Mouse (Mus musculus) kidney, adult 2 months (tissue): Measurements from ENCODE around the gene Oas2. TPM values are rescaled to one million over a fixed set of nuclear protein-coding genes. Genes with fewer than 3 reads are reported as not detected.

Source experiments
- DNase-seq: peaks from one replicate; pipeline ENCODE4 v3.0.0; 2021
- H3K27ac ChIP-seq: fragments of 200-500 bp; 2 replicates; pipeline ENCODE4 v1.5.1; 2012; ENCODE audit warnings: low read depth, low read length, control low read depth, inconsistent platforms; ENCODE audit not compliant: insufficient read depth
- H3K27me3 ChIP-seq: fragments of 200-500 bp; replicated peaks from 2 replicates; pipeline ENCODE4 v1.6.1; 2012; ENCODE audit warnings: mild to moderate bottlenecking, moderate library complexity, low read length, inconsistent platforms; ENCODE audit not compliant: control insufficient read depth, insufficient read depth
- H3K36me3 ChIP-seq: fragments of 200-500 bp; 2 replicates; pipeline ENCODE4 v1.6.1; 2012; ENCODE audit warnings: mild to moderate bottlenecking, moderate library complexity, low read length, inconsistent platforms; ENCODE audit not compliant: control insufficient read depth, insufficient read depth
- H3K4me1 ChIP-seq: fragments of 200-500 bp; 2 replicates; pipeline ENCODE4 v1.6.1; 2011; ENCODE audit warnings: low read length; ENCODE audit not compliant: control insufficient read depth, insufficient read depth
- H3K4me3 ChIP-seq: fragments of 200-500 bp; 2 replicates; pipeline ENCODE4 v1.5.1; 2011; ENCODE audit warnings: mild to moderate bottlenecking, low read depth, low read length, control low read depth; ENCODE audit not compliant: insufficient read depth
- CTCF ChIP-seq: fragments of 200-500 bp; conservative IDR thresholded peaks from 2 replicates; pipeline ENCODE4 v1.5.1; 2011; ENCODE audit warnings: low read depth, mild to moderate bottlenecking, control low read depth, low read length, moderate library complexity, mixed read lengths; ENCODE audit not compliant: insufficient read depth, insufficient read length
- POLR2A ChIP-seq: fragments of 200-500 bp; IDR thresholded peaks from one replicate; pipeline ENCODE4 v1.6.1; 2011; ENCODE audit warnings: low read depth, low read length, control low read depth
- WGBS: fragments of 180-500 bp; shearing (Covaris S2); methylation state at CpG from one replicate; pipeline ENCODE4 v1.1.7; 2018; 5-methylcytosine and 5-hydroxymethylcytosine counted together
- polyA plus RNA-seq: library from polyadenylated mRNA; depleted of rRNA; stranded (reverse); fragments of >200 nt; gene quantifications from 2 replicates; pipeline ENCODE4 v1.2.3, GENCODE M21; 2012

Oas2 gene
- polyA plus RNA-seq, 1 experiment: 5.5 TPM

DNA sequence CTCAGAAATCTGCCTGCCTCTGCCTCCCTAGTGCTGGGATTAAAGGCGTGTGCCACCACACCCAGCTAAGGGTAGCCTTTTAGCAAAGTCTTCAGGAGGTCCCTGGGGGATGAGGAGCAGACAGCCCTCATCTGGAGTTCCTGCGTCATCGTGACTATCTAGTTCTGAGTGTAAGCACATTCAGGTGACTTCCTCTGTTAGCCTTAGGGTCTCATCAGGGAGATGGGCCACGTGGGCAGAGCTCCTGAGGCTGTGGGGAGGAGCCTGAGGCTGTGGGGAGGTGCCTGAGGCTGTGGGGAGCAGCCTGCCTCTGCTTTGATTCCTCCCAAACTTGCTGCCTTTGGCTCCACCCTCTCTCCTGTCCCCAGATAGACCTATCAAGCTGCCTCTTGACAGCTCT lies 52.8 kb downstream of the Oas2 start:
- 66% methylated on average over 4 of the region's 4 CpGs for WGBS
- Histone ChIP-seq H3K36me3 (no peaks in the 10 kb centered on the region), H3K27ac (no peak overlapping the region), H3K27me3 (no peaks in the 10 kb centered on the region), H3K4me3 (no peak overlapping the region), H3K4me1 (no peaks in the 10 kb centered on the region)
- TF ChIP-seq POLR2A (no peak), CTCF (no peak)
- no peak for DNase-seq

DNA sequence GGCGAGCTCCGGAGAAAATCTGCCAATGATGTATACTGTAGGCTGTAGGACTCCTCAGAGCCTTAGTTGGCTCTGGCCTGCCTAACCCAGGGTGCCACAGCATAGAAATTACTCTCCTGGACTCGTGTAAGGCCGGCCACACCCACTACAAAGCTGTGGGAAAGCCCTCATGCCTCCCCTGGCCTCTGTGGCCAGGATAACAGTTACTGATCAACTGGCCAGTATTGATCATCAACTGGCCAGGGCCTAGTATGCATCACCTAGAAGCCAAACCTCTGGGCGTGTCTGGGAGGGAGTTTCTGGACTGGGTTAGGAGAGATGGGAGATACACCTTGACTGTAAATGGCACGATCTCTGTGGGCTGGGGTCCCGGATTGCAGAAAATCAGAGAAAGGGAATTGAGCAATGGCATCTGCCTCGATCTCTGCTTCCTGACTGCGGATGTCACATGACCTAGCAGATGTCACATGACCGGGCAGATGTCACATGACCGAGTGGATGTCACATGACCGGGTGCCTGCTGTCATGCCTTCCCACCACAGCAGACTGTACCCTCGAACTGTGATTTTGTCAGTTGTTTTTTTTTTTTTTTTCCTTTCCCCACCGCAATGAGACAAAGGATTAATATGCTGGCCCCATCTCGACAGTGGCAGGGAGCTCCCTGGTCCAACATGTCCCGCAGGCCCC lies 53.5 kb downstream of the Oas2 start:
- no peak for DNase-seq
- Histone ChIP-seq H3K4me1 (no peaks in the 10 kb centered on the region), H3K27me3 (no peaks in the 10 kb centered on the region), H3K27ac (no peak overlapping the region), H3K4me3 (no peak overlapping the region), H3K36me3 (no peaks in the 10 kb centered on the region)
- TF ChIP-seq CTCF (no peak), POLR2A (no peak)
- 75% methylated on average over 16 of the region's 16 CpGs for whole genome bisulfite sequencing

DNA sequence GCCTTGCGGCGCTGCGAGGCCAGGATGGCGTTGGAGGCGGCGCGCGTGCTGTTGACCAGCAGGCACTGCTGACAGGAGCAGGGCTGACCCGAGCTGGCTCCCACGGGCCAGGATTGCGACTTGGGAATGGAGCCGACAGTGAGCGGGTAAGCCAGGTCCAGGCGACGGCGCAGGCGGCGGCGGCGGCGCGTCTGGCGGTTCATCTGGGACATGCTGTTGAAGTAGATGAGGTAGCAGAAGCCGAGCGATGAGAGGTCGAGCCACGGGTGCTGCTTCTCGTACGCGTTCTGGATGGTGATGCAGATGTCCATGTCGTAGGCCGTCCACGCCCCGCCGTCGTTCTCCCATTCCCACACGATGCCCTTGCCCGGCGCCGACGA lies 55.0 kb downstream of the Oas2 start:
- Histone ChIP-seq H3K4me3 (no peak overlapping the region), H3K36me3 (no peaks in the 10 kb centered on the region), H3K27me3 (no peaks in the 10 kb centered on the region), H3K4me1 (no peaks in the 10 kb centered on the region), H3K27ac (no peak overlapping the region)
- no peak for DNase-seq
- no peak for TF ChIP-seq CTCF
- TF ChIP-seq POLR2A: no peak
- 29% methylated on average over 41 of the region's 41 CpGs for WGBS

DNA sequence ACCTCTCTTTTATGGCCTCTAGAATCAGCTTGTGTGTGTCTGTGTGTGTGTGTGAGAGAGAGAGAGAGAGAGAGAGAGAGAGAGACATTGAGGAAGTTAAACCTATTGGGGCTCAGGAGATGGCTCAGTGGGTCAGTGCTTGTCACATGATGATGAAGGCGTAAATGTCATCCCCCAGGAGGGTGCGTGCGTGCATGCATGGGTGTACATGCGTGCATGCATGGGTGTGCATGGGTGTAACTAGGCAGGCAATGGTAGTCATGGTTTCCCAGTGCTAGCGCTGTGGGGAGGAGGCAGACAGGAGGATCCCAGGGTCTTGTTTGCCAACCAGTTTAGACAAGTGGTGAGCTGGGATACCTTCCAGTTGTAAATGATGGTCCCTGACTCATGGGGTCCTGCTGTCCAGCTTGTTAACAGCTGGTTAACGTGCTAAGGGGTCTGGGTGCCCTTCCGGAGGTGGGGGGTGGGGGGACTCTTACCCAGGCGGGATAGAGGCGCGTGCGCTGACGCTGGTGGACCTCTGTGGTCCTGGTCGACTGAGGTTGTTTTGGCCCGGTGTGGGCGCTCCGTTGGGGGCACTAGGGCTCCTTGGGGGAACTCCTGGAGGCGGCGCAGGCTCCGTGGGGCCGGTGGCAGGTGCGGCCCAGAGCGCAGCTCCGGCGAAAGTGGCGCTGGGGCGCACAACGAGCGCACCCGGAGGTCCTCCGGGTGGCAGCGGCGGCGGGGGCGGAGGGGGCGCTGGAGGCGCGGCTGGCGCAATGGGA lies 55.5 kb downstream of the Oas2 start:
- WGBS: 35% methylated on average over 38 of the region's 38 CpGs
- no peak overlapping the region for H3K4me3 ChIP-seq

DNA sequence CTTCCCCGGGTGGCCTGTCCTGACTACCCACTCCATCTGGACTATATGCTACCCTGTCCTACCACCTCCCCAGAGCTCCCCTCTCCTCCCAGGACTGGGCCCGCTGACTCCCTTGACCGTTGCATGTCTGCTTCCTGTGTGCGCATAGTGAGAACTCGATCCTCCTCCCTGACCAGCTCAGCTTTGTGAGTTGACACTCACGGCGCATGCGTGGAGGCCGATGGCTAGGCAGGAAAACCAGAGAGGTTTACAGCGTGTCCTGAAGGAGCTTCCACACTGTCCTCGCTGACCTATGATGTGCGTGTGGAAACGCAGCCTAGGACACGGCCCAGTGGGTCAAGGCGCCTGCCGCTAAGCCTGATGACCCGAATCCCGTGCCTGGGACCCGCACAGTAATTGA lies 57.6 kb downstream of the Oas2 start:
- H3K27ac ChIP-seq: no peak overlapping the region
- no peak for DNase-seq
- H3K27me3 ChIP-seq: no peaks in the 10 kb centered on the region
- 37% methylated on average over 19 of the region's 19 CpGs for WGBS
- H3K36me3 ChIP-seq: no peaks in the 10 kb centered on the region
- H3K4me3 ChIP-seq: no peak overlapping the region
- H3K4me1 ChIP-seq: no peaks in the 10 kb centered on the region
- TF ChIP-seq CTCF (no peak), POLR2A (no peak)

More for the DNA sequence above, 55.5 kb downstream of the Oas2 start:
- H3K27ac ChIP-seq: no peak overlapping the region
- H3K4me1 ChIP-seq: no peaks in the 10 kb centered on the region
- no peaks in the 10 kb centered on the region for H3K27me3 ChIP-seq
- H3K36me3 ChIP-seq: no peaks in the 10 kb centered on the region
- TF ChIP-seq CTCF (no peak), POLR2A (no peak)
- DNase-seq: no peak

DNA sequence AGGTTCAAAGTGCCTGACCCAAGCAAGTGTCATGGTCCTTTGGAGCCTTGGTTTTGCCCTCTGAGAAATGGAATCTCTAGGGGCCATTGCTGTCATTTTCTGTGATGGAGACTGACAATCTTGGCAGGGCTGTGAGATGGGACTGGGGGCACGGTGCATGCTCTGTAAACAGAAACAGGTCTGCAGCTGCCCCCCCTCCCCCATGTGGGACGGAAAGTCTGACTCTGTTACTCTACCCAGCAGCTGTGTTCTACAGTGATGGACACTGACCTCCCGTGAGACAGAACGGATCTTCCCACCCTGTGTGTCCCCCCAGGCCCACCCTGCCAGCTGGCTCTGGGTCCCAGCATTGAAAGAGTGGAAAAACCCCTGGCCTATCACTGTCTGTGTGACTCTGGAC lies 59.2 kb downstream of the Oas2 start:
- 63% methylated on average over 4 of the region's 4 CpGs for whole genome bisulfite sequencing
- no peak for DNase-seq
- H3K36me3 ChIP-seq: no peaks in the 10 kb centered on the region
- H3K4me1 ChIP-seq: no peaks in the 10 kb centered on the region
- no peak overlapping the region for H3K4me3 ChIP-seq
- no peaks in the 10 kb centered on the region for H3K27me3 ChIP-seq
- no peak overlapping the region for H3K27ac ChIP-seq
- TF ChIP-seq CTCF (no peak), POLR2A (no peak)

DNA sequence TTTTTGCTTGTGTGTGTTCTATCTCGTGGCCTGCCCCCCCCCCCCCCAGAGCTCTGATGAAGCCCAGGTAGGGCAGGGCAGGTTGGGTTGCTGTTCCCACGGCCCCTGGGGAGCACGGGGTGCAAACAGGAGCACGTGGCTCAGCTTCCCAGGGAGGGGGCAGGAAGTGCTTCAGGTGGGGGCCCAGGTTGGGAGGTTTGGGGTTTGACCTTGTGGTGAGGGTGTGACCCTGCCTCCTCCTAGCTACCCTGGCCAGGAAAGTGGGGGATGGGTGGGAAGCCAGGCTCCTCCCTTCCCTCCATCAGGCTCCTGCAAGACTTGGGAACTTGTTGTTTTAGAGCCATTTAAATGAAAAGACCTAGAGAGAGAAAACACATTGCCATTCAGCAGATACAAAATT lies 61.2 kb downstream of the Oas2 start:
- Histone ChIP-seq H3K4me3 (no peak overlapping the region), H3K4me1 (no peaks in the 10 kb centered on the region), H3K27ac (no peak overlapping the region), H3K27me3 (no peaks in the 10 kb centered on the region), H3K36me3 (no peaks in the 10 kb centered on the region)
- WGBS: 30% methylated on average over 4 of the region's 4 CpGs
- no peak for DNase-seq
- no peak for TF ChIP-seq POLR2A
- no peak for TF ChIP-seq CTCF
